Mouse (Mus musculus) thymus, adult 2 months (tissue): ENCODE measurements around the gene Mb.
"Not testable (repeated sequence)": the region's sequence is repeated elsewhere in the genome, so short reads cannot be mapped to it uniquely, and the experiment has no call there.

Source experiments
- CTCF ChIP-seq: fragments of 200-500 bp; IDR thresholded peaks from 2 replicates; pipeline ENCODE4 v1.5.1; 2012; ENCODE audit warnings: mild to moderate bottlenecking, control low read depth, low read length, moderate library complexity, borderline replicate concordance; ENCODE audit not compliant: control insufficient read depth, poor library complexity, insufficient read depth; ENCODE audit errors: extremely low read depth
- POLR2A ChIP-seq: fragments of 200-500 bp; IDR thresholded peaks from 2 replicates; pipeline ENCODE4 v1.6.1; 2012; ENCODE audit warnings: mild to moderate bottlenecking, low read length, control low read depth, moderate library complexity; ENCODE audit not compliant: control insufficient read depth, poor library complexity, insufficient read depth; ENCODE audit errors: extremely low read depth

- not testable (repeated sequence) for TF ChIP-seq CTCF, POLR2A
These were observed 8.9 kb upstream of the Mb start for GRCm38 (mm10) chr15:77059416-77059815.
